Mouse (Mus musculus) bone marrow, adult 2 months (tissue): ENCODE measurements around the gene Atg2a.

Experiments used
- CTCF ChIP-seq: fragments of 200-500 bp; IDR thresholded peaks from 2 replicates; pipeline ENCODE4 v1.5.1; 2011; ENCODE audit warnings: low read length, control low read depth; ENCODE audit not compliant: control insufficient read depth, insufficient read depth
- POLR2A ChIP-seq: fragments of 200-500 bp; IDR thresholded peaks from 2 replicates; pipeline ENCODE4 v1.6.1; 2011; ENCODE audit warnings: low read depth, mild to moderate bottlenecking, control low read depth, low read length, borderline replicate concordance; ENCODE audit not compliant: control insufficient read depth

DNA sequence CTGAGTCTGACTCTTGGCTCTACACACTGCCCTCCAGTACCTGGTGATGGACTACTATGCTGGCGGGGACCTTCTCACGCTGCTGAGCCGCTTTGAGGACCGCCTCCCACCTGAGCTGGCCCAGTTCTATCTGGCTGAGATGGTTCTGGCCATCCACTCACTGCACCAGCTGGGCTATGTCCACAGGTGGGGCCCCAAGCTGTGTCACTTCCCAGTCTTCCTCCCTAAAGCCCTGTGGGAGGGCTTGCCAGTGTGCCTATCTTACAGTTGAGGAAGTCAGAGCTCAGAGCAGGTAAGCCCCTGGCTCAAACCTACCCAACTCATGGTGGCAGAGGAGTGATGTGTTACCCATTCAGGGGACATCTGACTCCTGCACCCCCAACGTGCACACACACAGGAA lies 68.7 kb downstream of the Atg2a start:
- TF ChIP-seq POLR2A (no peak), CTCF (no peak)
